Mouse (Mus musculus) intestine, postnatal 0 days (tissue): ENCODE data around the gene Esrp2. TPM values are rescaled to one million over a fixed set of nuclear protein-coding genes. Genes with fewer than 3 reads are reported as not detected.

ENCODE experiments used
- ATAC-seq: fragments of 200-750 bp; cut with Nextera tagmentation; 2 replicates; pipeline ENCODE4 v1.8.0; 2017; ENCODE audit warnings: mild to moderate bottlenecking, moderate TSS enrichment, moderate library complexity
- H3K27ac ChIP-seq: fragments of 300-500 bp; sonication (generic); 2 replicates; pipeline ENCODE4 v1.5.1; 2014; ENCODE audit warnings: mild to moderate bottlenecking, low read depth, low read length, moderate library complexity
- H3K27me3 ChIP-seq: fragments of 300-500 bp; sonication (generic); replicated peaks from 2 replicates; pipeline ENCODE4 v1.6.1; 2014; ENCODE audit warnings: low read length, mixed read lengths; ENCODE audit not compliant: control insufficient read depth, insufficient read depth
- H3K36me3 ChIP-seq: fragments of 300-500 bp; sonication (generic); 2 replicates; pipeline ENCODE4 v1.6.1; 2014; ENCODE audit warnings: mild to moderate bottlenecking, moderate library complexity; ENCODE audit not compliant: control insufficient read depth, insufficient read depth
- H3K4me1 ChIP-seq: fragments of 300-500 bp; sonication (generic); replicated peaks from 2 replicates; pipeline ENCODE4 v1.6.1; 2014; ENCODE audit warnings: antibody characterized with exemption, low read length, mixed read lengths; ENCODE audit not compliant: control insufficient read depth, insufficient read depth
- H3K4me2 ChIP-seq: fragments of 300-500 bp; sonication (generic); replicated peaks from 2 replicates; pipeline ENCODE4 v1.6.1; 2014; ENCODE audit warnings: low read depth, mild to moderate bottlenecking, moderate library complexity
- H3K4me3 ChIP-seq: fragments of 300-500 bp; sonication (generic); 2 replicates; pipeline ENCODE4 v1.5.1; 2014; ENCODE audit warnings: low read depth, low read length
- H3K9ac ChIP-seq: fragments of 300-500 bp; sonication (generic); 2 replicates; pipeline ENCODE4 v1.6.1; 2014; ENCODE audit warnings: mild to moderate bottlenecking, low read depth, low read length
- H3K9me3 ChIP-seq: fragments of 300-500 bp; sonication (generic); 2 replicates; pipeline ENCODE4 v1.6.1; 2016; ENCODE audit warnings: mixed run types; ENCODE audit not compliant: control insufficient read depth
- CTCF ChIP-seq: sonication (generic); IDR thresholded peaks from 2 replicates; pipeline ENCODE4 v1.5.1; 2016; ENCODE audit warnings: low read depth, mild to moderate bottlenecking, control low read depth, antibody characterized with exemption, moderate library complexity
- whole genome bisulfite sequencing: fragments of 180-500 bp; shearing (Covaris S2); extraction: QIAGEN DNeasy Blood & Tissue Kit; methylation state at CpG from one replicate; pipeline ENCODE4 v1.1.7; 2014; 5-methylcytosine and 5-hydroxymethylcytosine counted together
- polyA plus RNA-seq: library from polyadenylated mRNA; unstranded; fragments of >200 nt; fragmentation: Nextera tagmentation; extraction: Ambion mirVana; gene quantifications from 2 replicates; pipeline ENCODE4 v1.2.1, GENCODE M21; 2015

Esrp2 gene
- polyA plus RNA-seq, 1 experiment from 2014 or later: 11.0 TPM

GRCm38 (mm10) chr8:106123443-106123842 lies 13.3 kb downstream of the Esrp2 start:
- Histone ChIP-seq H3K4me3 (no peak overlapping the region), H3K9ac (no peak overlapping the region), H3K4me2 (no peak overlapping the region), H3K9me3 (no peaks in the 10 kb centered on the region), H3K4me1 (no peaks in the 10 kb centered on the region), H3K27me3 (no peaks in the 10 kb centered on the region), H3K36me3 (peaks cover 42% of the 10 kb centered on the region), H3K27ac (no peak overlapping the region)
- ATAC-seq: no peak
- WGBS: 80% methylated on average over 3 of the region's 3 CpGs
- peak; percentile 27 for TF ChIP-seq CTCF

GRCm38 (mm10) chr8:106115897-106116296 lies 20.9 kb downstream of the Esrp2 start:
- TF ChIP-seq CTCF: peak; percentile 75
- ATAC-seq: no peak
- WGBS: 96% methylated on average over 3 of the region's 3 CpGs
- H3K27me3 ChIP-seq: no peaks in the 10 kb centered on the region
- H3K36me3 ChIP-seq: peaks cover 34% of the 10 kb centered on the region
- H3K4me2 ChIP-seq: no peak overlapping the region
- H3K4me1 ChIP-seq: no peaks in the 10 kb centered on the region
- H3K4me3 ChIP-seq: no peak overlapping the region
- H3K9ac ChIP-seq: no peak overlapping the region
- H3K9me3 ChIP-seq: no peaks in the 10 kb centered on the region
- H3K27ac ChIP-seq: no peak overlapping the region

DNA sequence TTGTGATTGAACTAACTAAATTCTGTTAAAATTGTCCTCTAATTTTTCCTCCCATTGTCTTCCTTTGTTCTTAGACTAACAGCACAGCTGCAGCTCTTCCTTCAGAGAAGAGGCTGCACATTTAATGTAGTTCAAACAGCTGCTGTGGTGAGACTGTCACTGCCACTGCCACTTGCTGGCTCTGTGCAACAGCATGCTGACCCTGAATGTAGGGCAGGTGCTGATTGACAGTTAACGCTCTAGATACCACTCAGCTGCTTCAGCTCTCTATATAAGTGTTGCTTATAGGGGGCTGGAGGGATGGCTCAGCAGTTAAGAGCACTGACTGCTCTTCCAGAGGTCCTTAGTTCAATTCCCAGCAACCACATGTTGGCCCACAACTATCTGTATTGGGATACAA lies 24.3 kb downstream of the Esrp2 start:
- Histone ChIP-seq H3K9me3 (no peaks in the 10 kb centered on the region), H3K4me1 (no peaks in the 10 kb centered on the region), H3K36me3 (peaks cover 42% of the 10 kb centered on the region), H3K4me2 (no peak overlapping the region), H3K27me3 (no peaks in the 10 kb centered on the region), H3K4me3 (no peak overlapping the region), H3K9ac (no peak overlapping the region), H3K27ac (no peak overlapping the region)
- peak; percentile 11; the same call in 1 of the 2 replicates for TF ChIP-seq CTCF
- no peak for ATAC-seq
- 78% methylated on average over 1 of the region's 1 CpGs for WGBS

GRCm38 (mm10) chr8:106112041-106112440 lies 24.7 kb downstream of the Esrp2 start:
- no peak overlapping the region for H3K4me3 ChIP-seq
- ATAC-seq: no peak
- no peak overlapping the region for H3K4me2 ChIP-seq
- peaks cover 42% of the 10 kb centered on the region for H3K36me3 ChIP-seq
- no peak overlapping the region for H3K9ac ChIP-seq
- H3K27ac ChIP-seq: no peak overlapping the region
- no peaks in the 10 kb centered on the region for H3K27me3 ChIP-seq
- no peaks in the 10 kb centered on the region for H3K4me1 ChIP-seq
- TF ChIP-seq CTCF: no peak
- no peaks in the 10 kb centered on the region for H3K9me3 ChIP-seq
- 74% methylated on average over 2 of the region's 2 CpGs for WGBS

- H3K9me3 ChIP-seq: no peaks in the 10 kb centered on the region
- WGBS: 93% methylated on average over 3 of the region's 3 CpGs
- H3K4me2 ChIP-seq: no peak overlapping the region
- no peak for ATAC-seq
- no peak for TF ChIP-seq CTCF
- H3K27me3 ChIP-seq: no peaks in the 10 kb centered on the region
- H3K36me3 ChIP-seq: peaks cover 35% of the 10 kb centered on the region
- H3K4me3 ChIP-seq: no peak overlapping the region
- H3K27ac ChIP-seq: no peak overlapping the region
- no peak overlapping the region for H3K9ac ChIP-seq
- no peaks in the 10 kb centered on the region for H3K4me1 ChIP-seq
Observed at GRCm38 (mm10) chr8:106108729-106109128, 28.0 kb downstream of the Esrp2 start.

GRCm38 (mm10) chr8:106108080-106108479 lies 28.7 kb downstream of the Esrp2 start:
- TF ChIP-seq CTCF: no peak
- WGBS: 93% methylated on average over 4 of the region's 4 CpGs

GRCm38 (mm10) chr8:106106193-106106592 lies 30.6 kb downstream of the Esrp2 start:
- peaks cover 50% of the 10 kb centered on the region for H3K36me3 ChIP-seq
- H3K9ac ChIP-seq: no peak overlapping the region
- no peak for TF ChIP-seq CTCF
- ATAC-seq: no peak
- H3K27me3 ChIP-seq: no peaks in the 10 kb centered on the region
- WGBS: 77% methylated on average over 1 of the region's 1 CpGs
- no peak overlapping the region for H3K4me3 ChIP-seq
- no peak overlapping the region for H3K27ac ChIP-seq
- no peaks in the 10 kb centered on the region for H3K4me1 ChIP-seq
- H3K4me2 ChIP-seq: no peak overlapping the region
- no peaks in the 10 kb centered on the region for H3K9me3 ChIP-seq

More at GRCm38 (mm10) chr8:106108080-106108479, 28.7 kb downstream of the Esrp2 start:
- Histone ChIP-seq H3K4me3 (no peak overlapping the region), H3K9me3 (no peaks in the 10 kb centered on the region), H3K27ac (no peak overlapping the region), H3K36me3 (peaks cover 35% of the 10 kb centered on the region), H3K4me1 (no peaks in the 10 kb centered on the region), H3K4me2 (no peak overlapping the region), H3K27me3 (no peaks in the 10 kb centered on the region), H3K9ac (no peak overlapping the region)
- ATAC-seq: no peak
